Mouse (Mus musculus) lung, adult 18-20 months (tissue): ENCODE data around the gene Sh3pxd2b.
A peak's percentile ranks its signal among the peaks of the same experiment; 100 is the strongest.

ENCODE experiments used
- DNase-seq, 2 experiments: peaks; one replicate each; pipeline ENCODE4 v3.0.0; 2022; ENCODE audit warnings: mixed read lengths in 2 of 2

Sh3pxd2b gene

DNA sequence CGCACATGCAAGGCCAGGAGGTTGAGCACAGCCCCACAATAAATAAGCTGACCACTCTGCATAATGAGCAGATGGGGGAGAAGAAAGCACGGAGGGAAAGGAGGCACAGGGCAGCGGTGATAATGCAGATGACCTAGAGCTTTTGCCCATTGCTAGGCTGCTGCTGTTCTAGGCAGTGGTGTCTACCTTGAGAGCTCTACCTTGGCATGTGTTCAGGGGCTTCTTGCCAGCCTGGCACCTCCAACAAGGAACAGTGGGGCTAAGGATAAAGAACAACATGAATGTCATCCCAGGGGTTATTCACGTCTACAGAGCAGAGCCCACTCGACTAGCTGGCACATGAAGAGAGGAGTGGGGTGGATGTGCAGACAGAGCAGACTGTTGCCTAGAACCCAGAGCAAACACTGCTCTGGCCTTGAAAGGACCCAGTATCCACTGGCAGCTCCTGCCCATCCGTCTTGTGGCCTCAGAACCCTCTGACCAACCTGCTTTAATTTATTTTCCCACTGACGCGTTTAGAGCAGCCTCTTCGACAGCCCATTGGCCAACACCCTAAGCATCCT, 26.5 kb downstream of the Sh3pxd2b start:
- no peak for DNase-seq

DNA sequence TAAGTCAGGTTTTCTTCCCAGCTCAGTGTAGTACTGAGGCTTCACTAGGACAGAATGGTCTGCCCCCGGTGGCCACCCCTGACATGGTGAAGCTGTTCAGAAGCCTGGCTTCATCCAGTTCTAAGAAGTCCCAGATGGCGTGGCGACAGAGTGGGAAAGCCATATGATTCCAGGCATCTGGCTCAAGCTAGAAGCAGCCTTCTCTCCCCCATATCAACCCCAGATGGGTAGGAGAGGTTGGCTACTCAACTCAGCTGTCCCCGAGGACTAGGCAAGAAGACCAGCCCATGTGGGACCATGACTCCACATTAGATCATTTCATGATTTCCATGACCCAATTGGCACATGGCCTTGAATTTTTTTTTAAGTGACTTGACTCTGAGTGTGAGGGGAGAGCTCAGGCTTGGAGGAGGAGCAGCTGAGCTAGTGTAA, 27.5 kb downstream of the Sh3pxd2b start:
- no peak for DNase-seq

DNA sequence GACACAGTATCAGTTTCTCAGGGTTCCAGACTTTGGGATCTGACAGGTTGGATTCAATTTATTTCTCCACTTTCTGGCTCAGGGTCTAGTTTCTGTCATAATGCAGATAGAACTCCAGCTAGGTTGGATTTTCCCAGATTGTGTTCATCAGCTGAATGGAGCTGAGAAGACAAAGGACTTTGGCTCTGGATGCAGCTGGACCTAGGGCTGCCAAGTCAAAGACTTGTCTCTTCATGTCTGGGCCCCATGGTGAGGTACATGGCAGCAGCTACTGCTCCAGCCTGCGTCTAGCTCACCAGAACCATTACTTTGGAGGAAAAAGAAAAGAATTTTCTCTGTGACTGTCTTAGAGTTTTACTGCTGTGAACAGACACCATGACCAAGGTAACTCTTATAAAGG, 28.5 kb downstream of the Sh3pxd2b start:
- no peak for DNase-seq

DNA sequence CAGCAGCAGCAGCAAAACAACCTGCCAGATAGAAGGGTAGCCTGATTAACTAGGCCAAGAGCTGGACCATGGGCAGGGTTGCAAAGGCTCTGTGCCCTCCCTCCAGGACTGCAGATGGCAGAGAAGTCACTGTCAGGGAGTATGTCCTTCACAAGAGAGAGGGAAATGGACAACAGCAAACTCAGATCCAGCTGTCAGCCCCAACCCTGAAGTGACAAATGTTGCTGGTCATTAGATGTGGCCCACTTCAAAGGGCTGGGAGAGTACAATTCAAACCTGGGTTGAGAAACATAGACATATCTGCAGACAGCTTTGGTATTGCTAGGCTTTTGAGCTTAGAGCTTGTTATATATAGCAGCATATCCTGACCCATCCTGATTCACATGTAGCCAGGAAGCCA, 32.3 kb downstream of the Sh3pxd2b start:
- no peak for DNase-seq

DNA sequence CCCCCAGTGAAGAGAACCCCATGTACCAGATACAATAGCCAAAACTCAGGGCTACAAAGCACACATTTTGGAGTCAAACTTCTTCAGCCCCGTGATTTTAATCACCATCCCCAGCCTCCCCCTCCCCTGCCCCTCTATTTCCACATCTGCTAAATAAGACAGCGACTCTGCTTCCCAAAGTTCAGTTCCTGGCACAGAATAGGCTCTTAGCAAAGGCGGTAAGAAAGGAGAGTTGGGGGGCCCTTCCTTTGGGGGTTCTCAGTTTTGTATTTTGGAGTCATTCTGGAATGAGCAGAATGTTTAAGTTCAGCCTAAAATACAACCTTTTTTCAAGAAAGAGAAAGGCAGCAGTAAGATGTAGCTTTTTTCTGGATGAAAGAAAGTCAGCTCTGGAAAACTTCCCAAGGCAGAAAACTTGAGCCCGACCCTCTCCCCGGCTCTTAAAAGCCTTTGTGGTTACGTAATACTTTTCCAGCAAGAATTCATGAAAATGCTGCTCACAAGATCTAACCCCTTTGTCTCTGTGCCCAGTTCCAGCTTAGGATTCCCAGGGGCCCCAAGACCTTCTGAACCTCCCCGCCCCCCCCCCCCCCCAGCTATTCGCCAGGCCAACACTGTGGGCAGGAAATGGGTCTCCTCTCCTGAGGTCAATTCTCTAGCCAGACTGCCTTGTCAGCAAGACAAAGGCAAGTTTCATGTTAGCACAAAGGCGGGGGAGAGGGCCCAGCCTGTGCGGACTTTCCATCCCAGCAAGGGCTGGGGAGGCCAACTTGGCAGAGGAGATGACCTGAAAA, 35.9 kb downstream of the Sh3pxd2b start:
- DNase-seq, result peak; percentile 43

DNA sequence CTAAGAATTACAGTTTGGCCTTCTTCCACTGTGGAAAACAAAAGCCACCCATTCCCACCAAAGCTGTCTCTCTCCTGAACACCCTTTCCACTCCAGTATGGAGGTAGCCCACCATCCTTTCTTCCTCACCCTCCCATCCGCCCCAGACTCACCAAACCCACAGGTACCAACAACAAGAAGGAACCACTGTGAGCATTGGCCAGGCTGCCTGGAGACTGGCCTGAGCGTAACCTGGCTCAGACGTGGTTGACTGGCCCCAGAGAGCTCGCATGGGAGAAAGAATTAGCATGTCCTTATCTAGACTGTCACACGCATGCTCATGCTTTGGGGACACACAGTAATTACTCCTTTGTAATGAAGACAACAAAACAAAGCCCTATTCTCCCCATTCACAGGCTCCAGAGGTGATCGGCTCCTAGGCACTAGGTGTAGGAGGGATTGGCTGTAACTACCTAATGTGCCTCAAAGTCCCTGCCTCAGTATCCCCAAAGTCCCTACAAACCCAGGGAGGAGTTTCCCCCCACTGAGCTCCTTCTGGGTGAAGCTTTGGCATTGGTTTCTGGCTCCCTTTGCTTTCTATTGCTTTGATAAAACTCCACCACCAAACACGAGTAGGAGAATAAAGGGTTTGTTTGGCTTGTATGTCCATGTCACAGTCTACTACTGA, 36.6 kb downstream of the Sh3pxd2b start:
- no peak for DNase-seq

DNA sequence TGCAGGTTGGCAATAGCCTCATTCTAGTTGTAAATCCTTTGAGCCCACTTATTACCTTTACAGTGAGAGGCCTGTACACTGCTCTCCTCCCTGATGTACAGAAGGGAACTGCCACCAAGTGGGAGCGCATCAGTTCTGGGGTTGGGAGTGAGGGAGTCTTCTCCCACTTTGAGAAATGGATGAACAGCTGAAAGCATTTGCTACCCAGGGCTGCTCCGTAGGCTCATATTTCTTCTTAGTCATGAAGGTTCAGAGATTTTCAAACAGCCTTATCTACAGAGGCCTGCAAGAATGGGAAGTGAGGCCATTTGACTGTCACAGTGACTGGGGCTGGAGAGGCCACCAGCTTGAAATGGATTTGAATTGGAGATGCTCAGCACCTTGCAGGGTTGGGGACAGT, 38.4 kb downstream of the Sh3pxd2b start:
- DNase-seq, result no peak

DNA sequence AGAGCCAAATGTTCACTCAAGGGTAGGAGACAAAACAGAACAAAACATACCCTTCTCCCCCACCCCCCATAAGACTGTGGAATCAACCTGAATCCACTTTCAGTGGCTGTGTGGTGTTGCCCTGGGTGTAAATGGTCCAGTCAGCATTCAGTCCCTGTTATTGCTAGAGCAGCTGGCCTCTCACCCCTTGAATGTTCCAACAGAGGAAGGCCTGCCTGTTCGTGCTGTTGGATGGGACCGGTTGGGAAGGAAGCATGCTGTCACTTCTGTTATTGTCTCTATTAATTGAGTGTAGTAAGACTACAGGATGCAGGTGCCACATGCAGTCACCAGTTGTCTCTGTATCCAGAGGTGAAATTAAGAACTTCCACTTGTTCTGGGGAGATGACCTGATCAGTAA, 40.4 kb downstream of the Sh3pxd2b start:
- no peak for DNase-seq

DNA sequence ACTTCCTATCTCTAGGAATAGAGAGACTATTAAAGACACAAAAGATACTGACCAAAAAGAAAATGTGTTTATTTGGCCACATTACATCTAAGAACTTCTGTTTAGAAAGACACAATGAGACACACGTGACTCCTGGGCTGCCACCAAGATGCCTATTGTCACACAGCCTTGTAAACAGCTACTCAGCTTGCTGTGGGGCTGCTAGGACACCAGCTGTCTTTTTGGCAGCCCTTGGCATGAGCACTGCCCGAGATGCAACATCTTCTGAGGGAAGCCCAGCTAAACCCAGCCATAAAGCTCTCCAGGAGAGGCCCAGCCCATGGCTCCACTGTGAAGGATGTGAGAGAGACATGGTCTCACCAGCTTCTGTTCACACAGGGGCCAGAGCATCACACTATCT, 45.5 kb downstream of the Sh3pxd2b start:
- no peak for DNase-seq

DNA sequence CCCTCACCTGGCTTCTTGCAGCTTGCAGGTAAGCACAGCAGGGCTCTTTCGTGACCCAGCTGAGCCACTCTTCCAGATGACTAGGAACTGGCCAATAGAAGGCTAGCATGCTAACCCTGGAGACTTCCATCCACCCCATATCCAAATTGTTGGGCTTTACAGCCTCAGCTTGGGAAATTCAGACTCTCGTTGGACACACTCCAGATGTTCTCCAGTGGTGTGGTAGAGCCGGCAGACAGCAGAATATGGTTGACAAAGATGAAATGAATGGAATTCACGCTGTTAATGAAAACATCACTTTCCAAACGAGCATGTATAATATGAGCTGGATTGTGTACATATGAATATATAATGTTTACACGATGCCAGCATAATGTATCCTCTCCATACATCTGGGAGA, 48.2 kb downstream of the Sh3pxd2b start:
- no peak for DNase-seq

DNA sequence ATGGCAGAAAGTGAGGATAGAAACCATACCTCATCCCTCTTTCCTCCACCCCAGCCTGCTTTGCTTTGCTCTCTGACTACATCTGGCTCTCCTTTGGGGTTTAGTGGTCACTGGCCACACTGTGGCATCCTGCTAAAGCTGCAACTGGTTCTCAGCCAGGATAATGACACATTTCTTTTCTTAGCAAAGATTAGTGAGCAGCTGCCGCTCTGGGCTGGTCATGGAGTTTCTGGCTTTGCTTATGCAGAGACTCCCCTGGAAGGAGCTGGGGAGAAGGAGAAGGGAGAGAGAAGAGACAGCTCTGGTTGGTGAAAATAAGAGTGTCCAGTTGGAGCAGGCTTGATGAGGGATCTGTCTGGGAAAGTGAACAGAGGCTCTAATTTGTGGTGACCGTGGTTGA, 50.8 kb downstream of the Sh3pxd2b start:
- no peak for DNase-seq

DNA sequence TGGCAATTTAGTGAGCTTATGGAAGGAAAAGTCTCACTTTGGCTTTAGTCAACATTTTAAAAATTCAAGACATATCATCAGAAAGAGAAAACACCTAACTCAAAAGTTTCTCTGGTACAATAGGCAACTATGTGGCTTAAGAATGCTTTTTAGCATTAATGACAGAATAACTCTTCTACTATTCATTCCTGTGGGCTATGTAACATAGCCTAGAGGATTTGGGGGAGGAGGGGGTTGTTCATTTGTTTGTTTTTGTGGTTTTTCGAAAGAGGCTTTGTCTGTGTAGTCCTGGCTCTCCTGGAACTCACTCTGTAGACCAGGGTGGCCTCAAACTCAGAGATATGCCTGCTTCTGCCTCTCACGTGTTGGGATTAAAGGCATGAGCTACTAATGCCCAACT, 51.6 kb downstream of the Sh3pxd2b start:
- no peak for DNase-seq

DNA sequence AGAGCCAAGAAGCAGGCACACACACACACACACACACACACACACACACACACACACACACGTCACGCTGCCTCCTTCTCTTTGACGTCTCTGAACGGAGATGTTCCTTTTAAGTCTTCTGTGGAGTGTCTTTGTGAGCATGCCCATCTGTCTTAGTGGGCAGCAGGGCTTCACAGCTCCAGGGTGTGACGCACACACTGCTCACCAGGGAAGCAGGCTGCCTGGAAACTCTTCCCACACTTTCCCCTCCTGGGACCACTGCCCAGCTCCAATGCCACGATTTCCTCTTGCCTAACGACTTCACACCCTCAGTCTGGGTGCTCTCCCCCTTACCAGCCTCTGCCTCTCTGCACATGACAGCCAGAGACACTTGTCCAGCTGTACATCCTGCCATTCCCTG, 55.1 kb downstream of the Sh3pxd2b start:
- DNase-seq, result peak in 1 of 2 experiments; percentile 15

DNA sequence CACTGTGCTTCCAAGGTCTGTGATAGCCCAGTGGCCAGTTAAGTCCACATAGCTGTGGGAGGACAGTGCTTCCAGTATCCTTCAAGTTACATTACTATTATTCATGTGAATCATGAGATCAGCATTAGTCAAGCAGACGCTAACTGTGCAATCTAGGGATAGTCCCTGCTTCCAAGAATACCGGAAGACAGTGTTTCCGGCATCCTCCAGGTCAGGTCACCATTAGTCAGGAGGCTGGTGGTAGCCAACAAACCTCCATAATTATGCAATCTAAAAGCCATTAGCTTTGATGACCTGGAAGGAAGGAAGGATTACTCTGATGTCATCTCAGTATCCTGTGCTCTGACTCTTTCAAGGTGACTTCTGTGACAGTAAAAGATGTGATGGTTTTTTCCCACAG, 57.1 kb downstream of the Sh3pxd2b start:
- peak in 1 of 2 experiments; percentile 15 for DNase-seq

DNA sequence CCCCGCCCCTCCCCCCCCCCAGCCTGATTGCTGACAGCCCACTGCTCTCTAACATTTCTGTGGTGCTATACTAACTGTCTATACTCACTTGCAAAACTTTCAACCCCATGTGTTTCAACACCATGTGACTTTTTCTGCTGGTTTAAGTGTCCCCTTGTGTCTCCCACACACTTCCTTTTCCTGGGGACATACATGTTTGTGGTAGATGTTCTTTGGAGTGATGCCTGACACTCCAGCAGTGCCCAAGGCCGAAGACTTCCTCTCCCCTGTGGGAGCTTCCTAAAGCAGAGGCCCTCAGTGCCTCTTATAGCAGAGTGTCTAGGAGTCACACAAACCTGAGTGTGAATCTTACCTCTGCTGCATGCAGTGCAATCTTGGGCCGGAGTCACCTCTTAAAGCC, 60.2 kb downstream of the Sh3pxd2b start:
- DNase-seq, result peak in 1 of 2 experiments; percentile 25

DNA sequence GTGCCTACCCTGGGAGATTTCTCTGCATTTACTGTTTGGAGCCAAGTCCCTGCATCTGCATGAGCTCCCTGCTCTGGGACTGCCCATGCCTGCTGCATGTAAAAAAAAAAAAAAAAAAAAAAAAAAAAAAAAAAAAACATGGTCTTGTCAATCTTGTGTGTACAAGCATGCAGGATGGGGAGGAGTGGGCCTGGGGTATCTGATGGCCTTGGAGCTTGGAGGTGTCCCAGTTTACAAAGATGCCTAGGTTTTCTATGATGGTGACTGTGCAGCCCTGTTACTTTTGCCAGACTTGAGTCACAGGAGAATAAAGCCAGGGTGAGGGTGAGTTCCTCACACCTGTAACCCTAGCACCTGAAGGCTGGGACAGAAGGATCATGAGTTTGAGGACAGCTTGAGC, 61.4 kb downstream of the Sh3pxd2b start:
- DNase-seq, result no peak

DNA sequence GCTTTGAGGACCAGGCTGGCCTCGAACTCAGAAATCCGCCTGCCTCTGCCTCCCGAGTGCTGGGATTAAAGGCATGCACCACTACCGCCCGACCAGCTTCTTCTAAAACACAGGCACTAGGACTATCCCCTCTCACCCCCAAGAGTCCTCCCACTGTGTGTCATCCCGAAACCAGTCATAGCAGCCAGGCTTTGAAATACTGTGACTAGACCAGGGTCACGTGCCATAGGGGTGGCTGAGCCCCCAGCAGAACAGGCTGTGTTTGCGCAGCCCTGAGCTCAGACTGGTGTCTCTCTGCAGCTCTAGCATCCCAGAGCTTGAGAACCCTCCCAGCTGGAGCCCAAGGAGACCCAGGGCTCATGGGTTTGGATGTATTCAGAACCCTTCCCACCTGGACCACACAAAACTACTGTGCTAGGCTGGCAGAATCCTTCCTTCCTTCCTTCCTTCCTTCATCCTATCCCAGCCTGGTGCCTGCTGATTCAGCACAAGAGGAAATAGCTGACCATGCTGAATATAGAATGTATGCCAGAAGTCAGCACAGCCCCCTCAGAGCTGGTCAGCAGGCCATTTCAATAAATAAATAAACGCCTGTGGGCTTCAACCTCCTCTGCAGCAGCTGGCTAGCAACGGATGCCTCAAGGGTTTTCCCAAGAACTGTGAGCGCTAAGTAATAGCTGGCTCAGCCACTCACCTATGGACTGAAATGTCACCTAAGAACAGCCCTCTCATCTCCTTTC, 62.4 kb downstream of the Sh3pxd2b start:
- no peak for DNase-seq

DNA sequence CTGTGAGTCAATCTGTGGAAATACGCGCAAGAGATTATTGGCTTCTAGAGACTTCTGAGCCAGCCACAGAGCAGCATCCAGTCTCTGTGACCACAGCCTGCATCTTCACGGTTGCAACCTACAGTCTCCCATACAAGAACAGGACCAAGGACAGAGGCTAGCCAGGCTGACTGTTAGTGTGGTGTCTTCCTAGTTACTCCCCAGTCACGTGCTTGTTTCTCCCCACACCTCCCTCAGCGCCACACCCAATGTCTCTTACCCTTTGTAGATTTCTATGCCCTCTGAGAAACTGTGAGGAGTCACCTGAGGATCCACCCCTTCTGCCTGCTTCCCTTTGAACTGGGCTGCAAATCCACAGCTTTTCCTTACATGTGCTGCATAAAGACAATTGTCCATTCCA, 72.4 kb downstream of the Sh3pxd2b start:
- DNase-seq, result no peak

DNA sequence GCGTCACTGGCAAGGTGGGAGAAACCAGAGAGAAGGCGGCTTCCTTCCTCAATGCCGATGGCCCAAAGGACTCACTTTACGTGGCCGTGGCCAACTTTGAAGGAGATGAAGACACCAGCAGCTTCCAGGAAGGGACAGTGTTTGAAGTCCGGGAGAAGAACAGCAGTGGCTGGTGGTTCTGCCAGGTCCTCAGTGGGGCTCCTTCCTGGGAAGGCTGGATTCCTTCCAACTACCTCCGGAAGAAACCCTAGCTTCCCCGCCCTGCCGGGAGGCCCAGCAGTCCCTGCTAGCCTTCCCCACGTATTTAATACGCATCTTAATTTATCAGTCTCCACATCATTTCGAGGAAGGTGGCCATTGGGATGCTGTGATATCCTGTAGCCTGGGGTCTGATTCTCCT, 75.7 kb downstream of the Sh3pxd2b start:
- DNase-seq, result no peak

DNA sequence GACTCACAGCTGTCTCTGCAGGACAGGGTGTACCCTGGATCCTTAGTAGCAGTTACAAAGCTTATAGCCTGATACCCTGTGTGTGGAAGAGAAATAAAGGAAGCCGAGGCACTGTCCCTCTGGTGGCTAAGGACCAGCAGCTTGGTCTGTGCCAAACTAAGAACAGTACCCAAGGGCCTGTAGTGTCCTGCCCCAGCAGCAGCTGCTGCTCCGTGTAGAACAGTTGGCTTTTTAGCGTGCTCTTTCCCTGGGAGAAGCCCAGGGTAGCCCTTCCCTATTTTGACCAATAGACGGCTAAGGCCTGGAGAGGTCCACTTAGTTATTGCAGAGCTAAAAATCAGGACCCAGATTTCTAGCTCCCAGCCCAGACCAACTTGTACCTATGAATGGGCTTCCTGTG, 77.0 kb downstream of the Sh3pxd2b start:
- DNase-seq, result no peak

DNA sequence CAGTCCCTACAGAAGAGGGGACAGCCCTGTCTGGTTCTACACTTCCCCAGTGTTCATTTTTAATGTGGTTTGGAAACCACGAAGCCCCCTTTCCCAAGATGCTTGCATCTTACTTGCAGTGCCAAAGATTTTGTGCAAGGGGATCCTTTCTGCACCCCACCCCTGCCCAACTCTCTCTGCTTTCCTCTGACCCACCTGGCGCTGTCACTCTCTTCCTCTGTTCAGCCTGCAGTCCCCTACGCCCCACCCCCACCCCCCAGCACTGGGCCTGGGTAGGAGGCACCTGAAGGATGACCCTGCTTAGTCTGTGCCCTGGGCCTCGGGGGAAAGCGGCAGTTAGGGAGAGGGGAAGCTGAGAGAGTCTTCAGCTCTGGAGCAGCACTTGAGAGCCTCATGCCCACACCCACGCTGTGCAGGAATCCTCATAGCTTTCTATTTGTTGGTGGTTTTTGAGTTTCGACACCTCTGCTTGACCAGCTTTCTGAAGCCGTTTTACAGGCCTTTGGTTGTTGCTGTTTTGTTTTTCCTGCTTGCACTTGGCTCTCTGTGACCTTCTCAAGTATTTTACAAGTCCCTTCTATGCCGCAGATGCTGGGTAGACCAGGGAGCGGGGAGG, 77.5 kb downstream of the Sh3pxd2b start:
- peak in 1 of 2 experiments; percentile 45 for DNase-seq

DNA sequence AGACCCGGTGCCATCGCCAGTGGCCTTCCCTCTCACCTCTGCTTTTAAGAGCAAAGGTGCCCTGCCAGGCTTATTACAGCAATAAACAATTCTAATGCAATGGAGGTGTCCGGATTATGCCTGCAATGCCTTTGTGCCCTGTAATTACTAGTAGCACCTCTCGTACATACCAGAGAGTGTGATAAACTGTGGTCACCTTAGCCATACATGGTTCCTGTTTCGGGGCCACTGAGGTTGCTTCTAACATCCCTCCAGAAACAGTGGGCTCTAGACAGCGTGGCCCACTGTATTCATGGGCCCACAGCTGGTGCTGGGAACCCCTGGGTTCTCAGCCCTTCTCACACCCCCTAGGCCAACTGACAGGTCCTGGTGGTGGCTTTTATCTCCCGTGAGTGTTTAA, 79.9 kb downstream of the Sh3pxd2b start:
- no peak for DNase-seq
